Mouse (Mus musculus): ENCODE results near the gene Krtap19-1.

Gene Krtap19-1

DNA sequence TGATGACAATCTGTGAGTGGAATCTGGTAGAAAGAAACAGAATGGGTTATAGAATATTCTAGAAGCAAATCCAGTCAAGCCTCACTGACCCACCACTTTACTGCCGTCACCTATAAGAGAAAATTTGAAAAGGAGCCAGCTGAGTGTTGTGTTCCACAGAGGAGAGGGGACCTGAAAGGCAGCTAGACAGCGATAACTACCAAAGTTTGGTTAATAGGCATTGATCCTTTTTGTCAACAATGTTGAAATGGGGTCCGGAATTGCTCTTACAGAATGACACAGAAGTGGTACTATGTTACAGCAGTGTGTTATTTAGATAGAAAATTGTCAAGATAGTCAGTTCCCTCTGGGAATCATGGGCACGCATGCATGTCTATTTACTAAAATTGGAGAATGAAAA lies 20.7 kb downstream of the Krtap19-1 start:
- H3K9me3 ChIP-seq (ENCODE audit: low read length), result no peaks in the 10 kb centered on the region
- H3K4me3 ChIP-seq (replicated peaks; ENCODE audit: low read length), result no peak overlapping the region
- TF ChIP-seq NANOG (IDR thresholded peaks at IDR 0.05; ENCODE audit: borderline replicate concordance, low read length), result no peak
- TF ChIP-seq CTCF (conservative IDR thresholded peaks at IDR 0.05; ENCODE audit: low read length), result no peak
- TF ChIP-seq POU5F1 (IDR thresholded peaks at IDR 0.05; ENCODE audit: borderline replicate concordance, low read length), result no peak
- H3K4me1 ChIP-seq (replicated peaks; ENCODE audit: low read depth, low read length), result no peaks in the 10 kb centered on the region
- H3K27me3 ChIP-seq (ENCODE audit: insufficient read depth, low read length), result no peaks in the 10 kb centered on the region
- H3K36me3 ChIP-seq (ENCODE audit: insufficient read depth, low read length), result no peaks in the 10 kb centered on the region

DNA sequence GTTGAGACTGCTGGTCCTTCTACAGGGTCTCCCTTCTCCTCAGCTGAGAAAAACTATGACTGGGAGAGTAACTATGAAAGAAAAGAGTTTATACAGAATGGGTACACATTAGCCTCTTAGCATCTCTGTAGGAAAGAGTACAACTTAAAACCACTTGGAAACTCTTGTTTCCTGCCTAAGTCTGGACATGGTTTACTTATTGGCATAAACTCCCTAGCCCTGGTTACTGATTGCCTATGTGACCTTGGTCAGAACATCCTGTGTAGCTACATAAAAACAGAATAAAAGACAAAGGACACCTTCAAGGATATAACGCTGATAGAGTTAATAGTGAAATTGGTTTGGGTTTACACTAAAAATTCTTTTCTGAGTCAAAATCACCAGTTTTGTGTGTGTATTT lies 21.8 kb downstream of the Krtap19-1 start:
- TF ChIP-seq CTCF (conservative IDR thresholded peaks at IDR 0.05; ENCODE audit: low read length) (no peak), POU5F1 (IDR thresholded peaks at IDR 0.05; ENCODE audit: borderline replicate concordance, low read length) (no peak), NANOG (IDR thresholded peaks at IDR 0.05; ENCODE audit: borderline replicate concordance, low read length) (no peak)
- H3K4me1 ChIP-seq (replicated peaks; ENCODE audit: low read depth, low read length), result no peaks in the 10 kb centered on the region
- no peaks in the 10 kb centered on the region for H3K36me3 ChIP-seq (ENCODE audit: insufficient read depth, low read length)
- no peak overlapping the region for H3K4me3 ChIP-seq (replicated peaks; ENCODE audit: low read length)
- H3K27me3 ChIP-seq (ENCODE audit: insufficient read depth, low read length), result no peaks in the 10 kb centered on the region
- H3K9me3 ChIP-seq (ENCODE audit: low read length), result no peaks in the 10 kb centered on the region

DNA sequence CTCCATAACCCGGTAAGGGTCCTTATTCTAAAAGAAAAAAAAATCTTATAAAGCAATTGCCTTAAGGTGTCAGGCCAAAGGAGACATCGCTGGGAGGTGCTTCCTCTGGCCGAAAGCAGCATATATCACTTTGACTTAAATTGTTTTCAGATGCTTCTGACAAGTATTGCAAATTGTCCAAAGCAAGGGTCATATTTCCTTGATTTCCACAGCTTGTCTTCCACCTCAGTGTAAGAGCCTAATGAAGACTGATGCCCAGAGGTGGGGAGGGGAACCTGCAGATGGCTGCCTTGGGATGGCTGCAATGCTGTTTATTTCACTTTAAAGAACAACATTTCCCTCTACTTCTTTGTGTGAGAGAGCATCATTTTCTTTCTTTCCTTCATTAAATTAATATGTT lies 42.2 kb downstream of the Krtap19-1 start:
- TF ChIP-seq POU5F1 (IDR thresholded peaks at IDR 0.05; ENCODE audit: borderline replicate concordance, low read length) (no peak), CTCF (conservative IDR thresholded peaks at IDR 0.05; ENCODE audit: low read length) (no peak), NANOG (IDR thresholded peaks at IDR 0.05; ENCODE audit: borderline replicate concordance, low read length) (no peak)
- no peaks in the 10 kb centered on the region for H3K27me3 ChIP-seq (ENCODE audit: insufficient read depth, low read length)
- no peaks in the 10 kb centered on the region for H3K36me3 ChIP-seq (ENCODE audit: insufficient read depth, low read length)
- no peak overlapping the region for H3K4me3 ChIP-seq (replicated peaks; ENCODE audit: low read length)
- H3K9me3 ChIP-seq (ENCODE audit: low read length), result no peaks in the 10 kb centered on the region
- H3K4me1 ChIP-seq (replicated peaks; ENCODE audit: low read depth, low read length), result peaks cover 6% of the 10 kb centered on the region; the same call in 1 of the 2 replicates

DNA sequence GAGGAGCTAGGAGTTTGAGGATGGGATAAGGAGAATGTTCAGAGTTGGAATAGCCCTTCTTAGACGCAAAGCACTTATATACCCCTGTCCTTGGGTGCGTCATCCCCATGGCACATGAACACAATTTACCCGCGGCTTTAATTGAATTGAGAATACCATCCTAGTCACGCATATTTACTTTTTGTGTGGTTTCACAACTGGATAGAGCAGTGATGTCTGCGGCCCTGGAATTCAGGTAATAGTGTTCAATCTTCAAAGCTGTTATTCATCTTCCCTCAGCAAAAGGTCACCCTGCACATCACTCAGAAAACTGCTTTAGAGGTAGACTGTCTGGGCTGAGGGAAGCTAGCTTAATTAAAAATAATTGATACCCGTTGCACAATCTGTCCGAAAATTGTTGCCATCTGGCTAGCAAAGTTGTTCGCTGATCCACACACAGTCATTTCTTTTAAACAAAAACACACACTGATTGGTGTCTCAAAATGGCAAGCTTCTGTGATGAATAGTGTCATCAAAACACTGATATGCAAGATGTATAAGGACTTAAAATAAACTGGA lies 43.0 kb downstream of the Krtap19-1 start, which contains the start of gene Krtap14:
TSS of gene Krtap14 (minus strand) at position 51 of the 558 bp plus-strand sequence.
- Histone ChIP-seq H3K4me1 (replicated peaks; ENCODE audit: low read depth, low read length) (peaks cover 6% of the 10 kb centered on the region; the same call in 1 of the 2 replicates), H3K36me3 (ENCODE audit: insufficient read depth, low read length) (no peaks in the 10 kb centered on the region), H3K9me3 (ENCODE audit: low read length) (no peaks in the 10 kb centered on the region), H3K4me3 (replicated peaks; ENCODE audit: low read length) (no peak within 1 kb of the TSS), H3K27me3 (ENCODE audit: insufficient read depth, low read length) (no peaks in the 10 kb centered on the region)
- no peak for TF ChIP-seq POU5F1 (IDR thresholded peaks at IDR 0.05; ENCODE audit: borderline replicate concordance, low read length)
- TF ChIP-seq NANOG (IDR thresholded peaks at IDR 0.05; ENCODE audit: borderline replicate concordance, low read length), result no peak
- TF ChIP-seq CTCF (conservative IDR thresholded peaks at IDR 0.05; ENCODE audit: low read length), result no peak

DNA sequence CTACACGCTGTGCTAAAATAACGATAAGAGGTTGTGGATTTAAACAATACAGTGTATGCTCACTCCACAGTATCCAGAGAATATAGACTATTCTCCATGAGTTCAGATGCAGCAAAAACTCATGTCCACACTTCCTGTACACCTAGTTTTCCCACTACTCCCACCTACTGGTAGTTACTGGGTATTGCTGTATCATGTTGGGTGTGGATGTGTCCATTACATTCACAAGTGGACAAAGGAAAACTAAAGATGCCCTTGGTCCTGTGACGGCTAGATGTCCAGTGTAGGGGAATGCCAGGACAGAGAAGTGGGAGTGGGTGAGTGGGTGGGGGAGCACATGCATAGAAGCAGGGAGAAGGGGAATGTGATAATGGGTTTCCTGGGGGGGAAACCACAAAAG lies 45.5 kb downstream of the Krtap19-1 start:
- 0 out of 2 replicates have a peak, but pooled peaks cover 2% of the 10 kb centered on the region for H3K4me1 ChIP-seq (replicated peaks; ENCODE audit: low read depth, low read length)
- H3K27me3 ChIP-seq (ENCODE audit: insufficient read depth, low read length), result no peaks in the 10 kb centered on the region
- no peaks in the 10 kb centered on the region for H3K36me3 ChIP-seq (ENCODE audit: insufficient read depth, low read length)
- peak; percentile 65 for TF ChIP-seq CTCF (conservative IDR thresholded peaks at IDR 0.05; ENCODE audit: low read length)
- TF ChIP-seq NANOG (IDR thresholded peaks at IDR 0.05; ENCODE audit: borderline replicate concordance, low read length), result no peak
- TF ChIP-seq POU5F1 (IDR thresholded peaks at IDR 0.05; ENCODE audit: borderline replicate concordance, low read length), result no peak
- no peak overlapping the region for H3K4me3 ChIP-seq (replicated peaks; ENCODE audit: low read length)
- no peaks in the 10 kb centered on the region for H3K9me3 ChIP-seq (ENCODE audit: low read length)

DNA sequence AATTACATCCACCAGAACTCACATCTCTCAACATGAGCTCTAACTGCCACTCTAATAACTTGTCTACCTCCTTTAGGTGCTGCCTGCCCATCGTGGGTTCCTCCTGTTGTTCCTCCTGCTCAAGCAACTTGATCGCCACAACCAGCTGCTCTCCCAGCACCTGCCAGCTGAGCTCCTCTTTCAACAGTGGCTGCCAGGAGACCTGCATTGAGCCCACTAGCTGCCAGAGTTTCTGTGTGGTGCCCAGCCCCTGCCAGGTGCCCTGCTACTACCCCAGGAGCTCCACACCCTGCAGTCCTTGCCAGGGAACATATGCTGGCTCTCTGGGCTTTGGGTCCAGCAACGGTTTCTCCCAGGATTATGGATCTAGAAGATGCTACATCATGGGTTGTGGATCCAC lies 49.1 kb downstream of the Krtap19-1 start, which contains the start of gene Krtap15:
TSS of gene Krtap15 (plus strand) at position 150 of the 400 bp plus-strand sequence.
- H3K27me3 ChIP-seq (ENCODE audit: insufficient read depth, low read length), result no peaks in the 10 kb centered on the region
- no peaks in the 10 kb centered on the region for H3K36me3 ChIP-seq (ENCODE audit: insufficient read depth, low read length)
- no peak within 1 kb of the TSS for H3K4me3 ChIP-seq (replicated peaks; ENCODE audit: low read length)
- 0 out of 2 replicates have a peak, but pooled peaks cover 2% of the 10 kb centered on the region for H3K4me1 ChIP-seq (replicated peaks; ENCODE audit: low read depth, low read length)
- TF ChIP-seq CTCF (conservative IDR thresholded peaks at IDR 0.05; ENCODE audit: low read length) (no peak), POU5F1 (IDR thresholded peaks at IDR 0.05; ENCODE audit: borderline replicate concordance, low read length) (no peak), NANOG (IDR thresholded peaks at IDR 0.05; ENCODE audit: borderline replicate concordance, low read length) (no peak)
- H3K9me3 ChIP-seq (ENCODE audit: low read length), result no peaks in the 10 kb centered on the region
